Mouse (Mus musculus): Measurements from ENCODE around the gene Eral1. TPM values are rescaled to one million over a fixed set of nuclear protein-coding genes. Genes with fewer than 3 reads are reported as not detected.

Eral1 gene
- total RNA-seq, 2 experiments from 2014 or later = 18.7 to 20.3 TPM

DNA sequence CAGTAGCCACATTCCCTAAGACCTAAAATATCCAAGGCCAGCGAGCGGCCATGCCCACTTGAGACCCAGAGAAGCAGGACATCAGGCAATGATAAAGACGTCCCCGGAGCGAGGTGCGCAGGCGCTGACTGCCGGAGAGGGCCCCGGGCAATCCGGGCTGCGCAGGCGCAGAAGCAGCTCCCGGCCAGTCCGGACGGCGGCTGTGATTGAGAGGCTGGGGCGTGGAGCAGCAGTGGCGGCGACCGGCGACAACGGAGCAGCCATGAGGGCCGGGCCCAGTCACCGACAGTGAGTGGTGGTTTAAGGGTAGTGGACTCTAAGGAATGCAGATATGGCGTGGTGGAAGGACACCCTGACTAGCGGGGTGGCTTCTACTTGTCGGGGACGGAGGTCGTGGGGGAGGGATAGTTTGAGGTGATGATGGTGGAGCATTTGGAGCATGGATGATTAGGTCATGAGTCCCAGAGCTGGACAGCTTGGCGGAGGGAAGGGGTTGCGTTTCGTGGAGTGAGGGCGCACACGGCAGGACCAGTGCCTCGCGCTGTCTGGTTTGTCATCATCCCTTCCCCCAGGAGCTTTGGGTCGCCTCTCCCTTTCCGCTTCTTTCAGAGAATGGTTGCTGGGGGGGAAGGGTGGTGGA lies 14.4 kb upstream of the Eral1 start, which contains the start of gene Fam222b:
TSS of gene Fam222b (plus strand) at position 157 of the 640 bp plus-strand sequence.
- peak; percentile 92 to 94 for DNase-seq (ENCODE audit: low spot score in 2 of 2)
- intact Hi-C loops (cut with DNase I) = loop anchor here (2.0 to 5.0 kb wide), 4 partner anchors 14 to 70 kb away; partner anchors contain the start of genes Eral1 and Traf4

GRCm38 (mm10) chr11:78094137-78094503 lies 13.9 kb upstream of the Eral1 start:
- no peak for DNase-seq (ENCODE audit: low spot score in 2 of 2)
- intact Hi-C loops (cut with DNase I) = loop anchor here (2.0 to 5.0 kb wide), 4 partner anchors 13 to 71 kb away; partner anchors contain the start of genes Eral1 and Traf4

- DNase-seq (ENCODE audit: low spot score in 2 of 2) = no peak
- intact Hi-C loops (cut with DNase I) = no loop called here
These were observed 7.6 kb upstream of the Eral1 start for GRCm38 (mm10) chr11:78087756-78088281.

GRCm38 (mm10) chr11:78086925-78087479 lies 6.8 kb upstream of the Eral1 start:
- intact Hi-C loops (cut with DNase I) = no loop called here
- no peak for DNase-seq (ENCODE audit: low spot score in 2 of 2)

DNA sequence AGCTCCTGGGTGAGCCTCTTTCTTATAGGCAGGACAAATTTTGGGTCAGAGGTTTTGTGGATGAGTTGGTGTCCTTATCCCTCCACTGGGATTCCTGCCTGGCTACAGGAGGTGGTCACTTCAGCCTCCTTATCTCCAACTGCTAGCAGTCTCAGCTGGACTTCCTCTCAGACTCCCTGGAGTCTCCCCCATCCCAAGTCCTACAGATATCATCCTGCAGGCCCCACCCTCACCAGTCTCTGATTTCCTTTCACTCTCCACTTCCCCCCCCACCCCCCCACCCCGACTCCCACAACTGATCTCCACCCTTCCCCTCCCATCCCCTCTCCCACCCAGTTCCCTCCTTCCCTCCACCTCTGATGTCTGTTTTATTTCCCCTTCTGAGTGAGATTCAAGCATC lies 3.4 kb upstream of the Eral1 start:
- no peak for DNase-seq (ENCODE audit: low spot score in 2 of 2)
- intact Hi-C loops (cut with DNase I) = no loop called here

DNA sequence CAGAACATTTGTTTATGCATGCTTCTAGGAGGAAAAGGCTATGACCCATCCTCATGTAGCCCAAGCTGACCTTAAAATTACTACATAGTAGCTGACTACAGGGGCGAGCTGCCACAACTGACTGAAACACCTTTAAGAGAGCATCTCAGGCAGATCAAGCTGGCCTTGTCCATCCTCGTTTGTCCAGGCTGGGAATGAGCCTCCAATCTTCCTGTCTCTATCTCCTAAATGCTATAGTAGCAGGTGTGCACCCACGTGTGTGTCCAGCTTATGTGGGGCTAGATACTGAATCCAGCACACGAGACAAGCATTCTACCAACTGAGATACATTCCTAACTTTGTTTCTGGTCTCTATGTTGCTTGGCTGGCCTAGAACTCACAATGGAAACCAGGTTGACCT lies 5.5 kb downstream of the Eral1 start:
- DNase-seq (ENCODE audit: low spot score in 2 of 2) = no peak
- intact Hi-C loops (cut with DNase I) = no loop called here

DNA sequence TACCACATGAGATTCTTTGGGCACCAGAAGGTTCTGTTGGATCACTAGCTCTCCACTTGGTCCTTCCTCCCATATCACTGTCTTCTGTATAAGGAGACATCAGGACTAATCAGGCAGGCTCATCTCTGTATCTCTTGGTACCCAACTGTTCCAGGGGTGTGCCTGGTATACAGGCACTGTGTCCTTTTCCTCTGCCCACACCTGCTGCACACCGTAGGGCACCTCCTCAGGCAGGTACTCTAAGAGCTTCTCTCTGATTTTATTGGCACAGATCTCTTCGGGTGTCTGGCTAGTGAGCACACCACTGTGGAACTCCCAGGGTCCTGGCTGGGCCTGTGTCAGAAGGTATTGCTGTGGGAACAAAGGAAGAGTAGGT lies 5.9 kb downstream of the Eral1 start:
- intact Hi-C loops (cut with DNase I) = no loop called here
- no peak for DNase-seq (ENCODE audit: low spot score in 2 of 2)

DNA sequence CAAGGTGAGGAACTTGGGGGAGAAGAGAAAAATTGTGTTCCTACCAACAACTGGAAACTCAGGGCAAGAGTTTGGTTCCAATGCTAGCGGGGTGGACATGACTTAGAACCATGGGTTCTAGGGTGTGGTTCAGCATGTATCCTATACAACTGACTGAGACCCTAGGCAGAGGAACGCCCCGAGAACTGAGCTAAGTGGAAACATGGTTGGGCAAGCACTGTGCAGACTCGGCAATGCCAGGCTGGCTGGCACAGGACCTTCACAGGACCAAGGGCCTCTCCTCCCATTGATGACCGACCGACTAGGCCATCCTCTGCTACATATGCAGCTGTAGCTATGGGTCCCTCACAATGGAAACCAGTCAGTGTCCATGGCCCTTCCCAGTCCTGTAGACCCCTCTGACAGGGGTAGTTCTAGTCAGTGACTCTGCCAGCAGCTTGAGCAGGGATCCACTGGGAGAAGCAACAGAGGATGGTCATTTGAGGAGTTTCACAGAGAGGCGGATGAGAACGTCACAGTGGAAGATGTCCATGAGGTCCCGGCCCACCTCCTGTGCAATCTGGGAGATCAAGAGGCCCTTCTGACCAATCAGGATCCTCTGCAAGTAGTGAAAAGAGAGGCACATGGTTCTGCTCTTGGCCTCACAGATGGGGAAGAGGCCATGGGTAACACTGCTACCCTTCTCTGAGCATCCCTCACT lies 6.5 kb downstream of the Eral1 start:
- DNase-seq (ENCODE audit: low spot score in 2 of 2) = no peak
- intact Hi-C loops (cut with DNase I) = no loop called here

DNA sequence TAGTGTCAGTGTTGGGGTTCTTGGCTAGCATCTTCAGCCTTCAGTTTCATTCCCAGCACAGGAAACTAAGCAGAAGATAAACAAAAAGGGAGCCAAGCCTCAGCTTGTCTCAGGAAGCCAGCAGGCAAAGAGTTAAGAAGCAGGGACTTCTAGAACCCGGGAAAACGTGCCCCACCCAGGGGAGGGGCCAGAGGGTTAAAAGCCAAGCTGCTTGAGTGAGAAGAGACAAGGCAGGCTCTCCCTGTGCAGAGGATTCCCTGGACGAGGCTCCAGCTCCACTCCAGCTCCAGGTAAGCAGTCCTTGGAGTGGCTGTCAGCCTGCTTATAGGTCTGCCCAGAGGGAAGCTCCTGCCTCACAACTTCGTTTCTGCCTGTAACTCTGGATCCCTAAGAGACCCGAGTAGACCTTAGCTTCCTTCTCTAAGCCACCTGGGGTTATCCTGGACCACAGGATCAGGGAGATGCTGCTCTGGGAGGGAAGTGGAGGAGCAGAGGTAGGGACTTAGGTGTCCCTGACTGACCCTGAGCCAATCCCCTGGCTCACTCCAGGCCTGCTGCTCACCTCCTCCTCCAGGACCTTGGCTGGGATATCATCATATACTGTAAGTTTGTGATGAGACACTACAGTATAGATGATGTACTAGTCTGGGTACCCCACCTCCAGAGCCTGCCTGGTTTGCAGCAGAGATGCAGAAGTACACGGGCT lies 7.6 kb downstream of the Eral1 start:
- no peak for DNase-seq (ENCODE audit: low spot score in 2 of 2)
- intact Hi-C loops (cut with DNase I) = no loop called here

DNA sequence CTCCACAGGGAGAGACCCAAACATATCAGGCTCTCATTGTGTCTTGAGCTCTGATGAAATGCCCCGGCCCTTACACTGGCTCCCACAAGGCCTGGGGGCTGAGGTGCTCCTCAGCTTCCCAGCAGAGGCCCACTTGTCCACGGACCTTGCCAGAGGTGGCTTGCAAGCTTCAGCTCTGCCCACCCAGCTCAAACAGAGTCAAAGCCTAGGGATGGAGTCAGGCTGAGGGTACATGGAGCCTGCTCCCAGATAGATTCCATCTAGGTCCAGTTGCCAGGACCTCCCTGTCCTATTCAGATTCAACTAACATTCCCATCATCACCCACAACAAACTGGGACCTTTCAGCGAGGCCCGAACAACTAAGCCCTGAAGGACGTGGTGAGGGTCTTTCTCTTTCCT lies 8.2 kb downstream of the Eral1 start:
- no peak for DNase-seq (ENCODE audit: low spot score in 2 of 2)
- intact Hi-C loops (cut with DNase I) = no loop called here

- intact Hi-C loops (cut with DNase I) = no loop called here
- no peak for DNase-seq (ENCODE audit: low spot score in 2 of 2)
These were observed 10.5 kb downstream of the Eral1 start for GRCm38 (mm10) chr11:78069646-78070045.

GRCm38 (mm10) chr11:78069130-78069529 lies 11.1 kb downstream of the Eral1 start:
- DNase-seq (ENCODE audit: low spot score in 2 of 2) = no peak
- intact Hi-C loops (cut with DNase I) = no loop called here

DNA sequence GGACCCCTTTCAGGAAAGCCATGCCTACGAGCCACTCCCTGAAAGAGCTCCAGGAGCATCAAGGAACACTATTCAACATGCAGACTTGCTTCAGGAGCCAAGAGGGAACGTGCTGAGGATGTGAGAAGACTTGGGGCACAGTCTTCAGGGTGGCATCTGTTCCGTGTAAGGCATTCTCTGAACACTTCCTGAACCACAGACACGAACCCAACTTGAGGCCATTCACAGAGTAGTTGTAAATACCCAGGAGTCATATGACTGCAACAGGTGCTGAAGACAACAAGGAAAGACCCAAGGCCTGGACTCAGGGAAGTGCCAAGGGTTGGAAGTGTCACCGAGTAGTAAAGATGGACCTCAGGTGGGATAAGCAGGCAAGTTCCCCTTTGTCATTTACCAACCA lies 12.6 kb downstream of the Eral1 start:
- intact Hi-C loops (cut with DNase I) = no loop called here
- no peak for DNase-seq (ENCODE audit: low spot score in 2 of 2)

DNA sequence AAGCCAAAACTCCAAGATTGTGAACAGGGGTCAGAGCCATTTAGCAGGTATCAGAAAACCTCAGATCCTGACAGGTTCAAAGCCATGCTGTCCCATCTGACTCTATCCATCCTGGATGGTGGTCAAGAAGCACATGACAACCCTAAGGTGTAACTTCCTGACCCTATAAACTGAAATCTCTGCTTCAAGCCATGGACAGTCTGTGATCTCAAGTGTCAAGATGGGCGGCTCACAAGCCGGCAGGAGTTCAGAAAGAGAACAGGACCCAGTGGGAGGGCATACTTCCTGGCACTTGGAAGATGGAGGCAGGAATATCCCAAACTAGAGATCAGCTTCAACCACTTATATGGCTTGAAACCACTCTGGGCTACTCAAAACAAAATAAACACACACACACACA lies 13.5 kb downstream of the Eral1 start:
- no peak for DNase-seq (ENCODE audit: low spot score in 2 of 2)
- intact Hi-C loops (cut with DNase I) = no loop called here

GRCm38 (mm10) chr11:78065906-78066305 lies 14.3 kb downstream of the Eral1 start:
- intact Hi-C loops (cut with DNase I) = no loop called here
- no peak for DNase-seq (ENCODE audit: low spot score in 2 of 2)

DNA sequence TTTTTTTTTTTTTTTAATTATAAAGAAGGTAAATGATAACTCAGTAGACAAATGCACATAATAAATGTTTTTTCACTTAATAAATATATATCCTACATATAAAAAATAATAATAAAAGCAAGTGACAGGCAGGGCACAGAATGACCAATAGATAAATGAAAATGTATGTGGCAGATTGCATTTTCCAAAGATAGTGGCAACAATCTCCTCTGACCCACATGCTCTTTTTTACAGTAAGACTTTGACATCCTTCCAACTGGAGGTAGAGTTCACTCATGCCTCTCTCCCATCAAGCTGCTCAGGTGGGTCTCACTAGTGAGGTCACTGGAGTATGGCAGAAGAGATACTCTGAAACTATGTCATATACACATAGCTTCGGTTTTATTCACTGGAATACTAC lies 17.6 kb downstream of the Eral1 start:
- DNase-seq (ENCODE audit: low spot score in 2 of 2) = no peak
- intact Hi-C loops (cut with DNase I) = no loop called here

- intact Hi-C loops (cut with DNase I) = loop anchor here (1.0 kb wide), 2 partner anchors 91 to 117 kb away; no protein-coding TSS in a partner anchor
- DNase-seq (ENCODE audit: low spot score in 2 of 2) = peak; percentile 45 to 64
These were observed 20.1 kb downstream of the Eral1 start for GRCm38 (mm10) chr11:78059833-78060757.

- intact Hi-C loops (cut with DNase I) = no loop called here
- DNase-seq (ENCODE audit: low spot score in 2 of 2) = no peak
These were observed 23.2 kb downstream of the Eral1 start for GRCm38 (mm10) chr11:78056946-78057345.

DNA sequence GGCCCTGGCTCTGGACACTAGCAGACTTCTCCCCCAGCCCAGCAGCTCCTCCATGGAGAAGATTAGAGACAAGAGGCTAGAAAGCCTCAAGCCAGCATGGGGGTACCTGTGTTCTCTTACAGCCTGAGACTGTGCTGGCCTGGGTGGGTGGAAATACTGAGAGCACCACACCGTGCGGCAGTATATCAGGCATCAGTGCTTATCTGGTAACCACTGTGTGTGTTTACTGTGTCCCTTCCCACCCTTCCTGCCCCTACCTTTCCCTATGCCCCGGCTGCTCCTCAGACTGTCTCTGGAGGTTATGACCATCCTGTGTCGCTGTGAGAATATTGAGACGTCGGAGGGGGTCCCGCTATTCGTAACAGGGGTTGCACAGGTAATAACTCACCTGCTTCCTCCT lies 27.1 kb downstream of the Eral1 start:
- intact Hi-C loops (cut with DNase I) = no loop called here
- DNase-seq (ENCODE audit: low spot score in 2 of 2) = no peak
